Mouse (Mus musculus): ENCODE data around the gene Abca1.

The Abca1 gene

GRCm38 (mm10) chr4:53159767-53160166 lies at the start of gene Abca1:
TSS of gene Abca1 (minus strand) at chr4:53159895.
- peak; percentile 94 for DNase-seq (ENCODE audit: low spot score)

DNA sequence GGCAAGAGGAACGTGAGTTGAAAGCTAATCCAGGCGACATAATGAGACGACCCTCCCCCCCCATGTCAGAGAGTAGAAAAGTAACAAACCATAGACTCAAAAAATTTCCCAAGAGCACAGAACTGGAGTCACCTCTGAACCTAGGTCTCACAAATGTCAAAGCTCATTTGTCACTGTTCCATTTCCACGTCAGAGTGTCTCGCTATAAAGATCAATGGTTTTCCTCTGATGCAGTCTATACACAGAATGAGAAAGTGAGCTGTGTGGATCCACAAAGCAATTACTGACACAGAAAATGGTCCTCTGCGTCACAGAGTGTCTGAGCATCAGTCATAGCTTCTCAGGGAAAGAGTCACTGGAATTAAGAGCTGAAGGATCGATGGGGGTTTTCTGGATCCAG lies 44.8 kb upstream of the Abca1 start:
- no peak for DNase-seq (ENCODE audit: low spot score)

DNA sequence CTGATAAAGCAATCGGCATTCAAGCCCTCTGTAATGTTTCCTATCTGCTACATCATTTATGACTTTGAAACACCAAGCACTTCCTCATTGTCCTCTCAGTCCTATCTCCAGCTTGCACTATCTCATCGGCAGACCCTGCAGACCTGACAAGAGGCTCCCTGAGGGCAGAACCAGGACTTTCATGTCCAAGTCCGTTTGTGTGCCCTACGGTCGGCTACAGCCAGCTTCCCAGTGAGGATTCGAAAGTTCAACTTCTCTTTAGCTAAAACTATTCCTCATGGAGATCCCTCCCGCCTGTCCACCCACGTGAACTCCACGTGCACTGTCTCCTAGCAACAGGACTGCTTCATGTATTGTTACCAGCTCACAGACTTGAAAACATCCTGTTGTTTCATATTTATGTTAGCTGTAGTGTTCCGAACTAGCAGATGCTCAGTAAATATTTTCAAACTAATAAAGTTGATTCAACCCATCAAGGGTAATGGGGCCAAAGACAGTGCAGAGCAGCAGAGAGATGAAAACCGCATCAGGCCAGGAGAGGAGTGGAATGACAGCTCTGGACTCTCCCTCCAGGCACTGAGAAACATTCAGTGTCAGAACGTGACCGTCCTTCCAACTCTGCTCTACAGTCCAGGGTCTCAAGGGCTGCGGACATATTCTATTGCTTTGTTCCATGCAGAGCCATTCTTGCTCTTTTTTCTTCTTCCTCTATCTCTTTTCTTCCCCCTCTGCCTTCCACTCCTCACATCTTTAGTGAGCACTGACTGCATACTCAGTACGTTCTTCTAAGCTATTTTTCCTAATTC lies 44.1 kb upstream of the Abca1 start:
- no peak for DNase-seq (ENCODE audit: low spot score)

DNA sequence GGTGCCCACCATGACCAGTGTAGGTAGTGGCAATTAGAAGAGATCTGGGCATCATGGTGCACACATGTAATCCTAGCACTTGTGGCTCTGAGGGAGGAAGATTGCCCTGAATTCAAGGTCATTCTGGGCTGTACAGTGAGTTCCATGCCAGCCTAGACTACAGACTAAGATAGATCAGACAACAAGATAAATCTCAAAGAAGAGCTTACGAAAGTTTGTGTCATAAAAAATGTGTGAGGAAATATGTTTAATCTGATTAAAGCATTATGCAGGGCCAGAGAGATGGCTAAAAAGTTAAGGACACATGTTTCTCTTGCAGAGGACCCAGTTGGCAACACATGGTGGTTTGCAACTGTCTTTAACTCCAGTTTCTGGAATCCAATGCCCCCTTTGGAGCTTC lies 40.6 kb upstream of the Abca1 start:
- no peak for DNase-seq (ENCODE audit: low spot score)

DNA sequence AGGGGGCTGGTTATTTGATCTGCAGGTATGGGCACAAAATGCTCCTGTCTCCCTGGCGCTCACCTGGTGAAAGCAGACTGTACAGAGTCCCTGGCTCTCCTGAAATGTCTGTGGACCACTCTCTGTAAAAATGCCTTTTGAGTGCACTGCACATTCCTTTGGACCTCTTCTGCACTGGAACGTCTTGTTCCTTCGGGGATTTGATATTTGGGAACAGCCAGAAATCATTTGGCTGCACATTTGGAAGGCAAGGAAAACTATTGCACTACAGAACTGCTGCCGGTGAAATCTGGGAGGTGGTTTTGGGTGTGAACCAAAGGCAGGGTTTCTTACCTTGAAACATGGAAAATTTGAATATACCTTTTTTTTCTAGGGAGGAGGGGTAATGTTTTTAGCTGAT lies 38.1 kb upstream of the Abca1 start:
- peak; percentile 60 for DNase-seq (ENCODE audit: low spot score)

- DNase-seq (ENCODE audit: low spot score) = peak; percentile 94
Observed at GRCm38 (mm10) chr4:53196058-53196771, 36.5 kb upstream of the Abca1 start.

DNA sequence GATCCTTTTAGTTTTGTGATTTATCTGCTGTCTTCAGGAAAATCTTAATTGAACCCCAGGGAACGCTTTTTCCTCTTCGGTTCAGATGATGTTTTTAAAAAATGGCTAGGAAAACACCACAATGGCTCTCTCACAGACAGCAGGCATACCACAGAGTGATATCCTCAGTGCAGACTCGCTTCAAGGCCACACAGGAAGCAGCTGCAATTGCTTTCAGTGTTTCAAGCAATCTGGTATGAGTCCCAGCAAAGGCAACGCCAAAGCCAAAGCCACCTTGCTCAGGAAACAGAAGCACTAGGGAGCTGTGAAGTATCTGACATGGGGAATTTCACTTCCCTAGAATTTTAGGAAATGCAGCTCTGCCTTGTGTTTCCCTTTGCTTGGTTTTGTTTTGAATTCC lies 27.4 kb upstream of the Abca1 start:
- no peak for DNase-seq (ENCODE audit: low spot score)

- DNase-seq (ENCODE audit: low spot score) = no peak
Observed at GRCm38 (mm10) chr4:53186573-53186972, 26.9 kb upstream of the Abca1 start.

GRCm38 (mm10) chr4:53186141-53186540 lies 26.4 kb upstream of the Abca1 start:
- no peak for DNase-seq (ENCODE audit: low spot score)

- DNase-seq (ENCODE audit: low spot score) = no peak
Observed at GRCm38 (mm10) chr4:53181479-53181878, 21.8 kb upstream of the Abca1 start.

GRCm38 (mm10) chr4:53179308-53179820 lies 19.7 kb upstream of the Abca1 start:
- DNase-seq (ENCODE audit: low spot score) = no peak

- no peak for DNase-seq (ENCODE audit: low spot score)
Observed at GRCm38 (mm10) chr4:53178489-53178888, 18.8 kb upstream of the Abca1 start.

DNA sequence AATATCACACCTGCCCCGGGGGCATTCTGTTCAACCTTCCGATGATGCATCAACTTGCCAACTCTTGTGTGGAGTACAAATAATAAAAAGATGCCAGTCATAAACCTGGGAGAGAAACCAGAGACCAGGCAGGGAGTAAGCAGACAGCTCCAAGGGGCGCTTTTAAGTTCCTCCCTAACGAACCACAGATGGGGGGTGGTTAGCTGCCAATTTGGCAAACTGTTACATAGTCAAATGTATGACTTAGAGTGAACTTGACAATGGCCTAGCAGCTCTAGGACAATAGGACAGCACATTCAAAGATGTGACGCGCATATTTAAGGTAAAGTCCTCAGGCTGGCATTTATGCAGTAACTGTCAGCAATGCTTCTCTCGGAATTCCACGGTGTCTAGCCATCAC lies 18.0 kb upstream of the Abca1 start:
- DNase-seq (ENCODE audit: low spot score) = no peak

GRCm38 (mm10) chr4:53174906-53175305 lies 15.2 kb upstream of the Abca1 start:
- DNase-seq (ENCODE audit: low spot score) = peak; percentile 21

GRCm38 (mm10) chr4:53170403-53170802 lies 10.7 kb upstream of the Abca1 start:
- no peak for DNase-seq (ENCODE audit: low spot score)

DNA sequence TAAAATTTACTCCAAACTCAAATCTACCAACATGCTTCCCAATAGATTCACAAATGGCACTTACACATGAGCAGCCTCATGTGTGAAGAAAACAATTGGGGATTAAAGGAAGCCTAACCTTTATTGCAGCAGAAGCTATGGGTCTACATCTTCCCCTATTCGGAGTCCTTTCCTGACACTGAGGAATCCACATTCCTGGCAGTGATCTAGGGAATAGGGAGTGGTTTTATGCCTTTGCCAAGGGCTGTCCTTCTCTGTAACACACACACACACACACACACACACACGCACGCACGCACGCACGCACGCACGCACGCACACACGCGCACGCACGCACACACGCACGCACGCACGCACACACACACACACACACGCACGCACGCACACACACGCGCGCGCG lies 5.5 kb upstream of the Abca1 start:
- DNase-seq (ENCODE audit: low spot score) = no peak

DNA sequence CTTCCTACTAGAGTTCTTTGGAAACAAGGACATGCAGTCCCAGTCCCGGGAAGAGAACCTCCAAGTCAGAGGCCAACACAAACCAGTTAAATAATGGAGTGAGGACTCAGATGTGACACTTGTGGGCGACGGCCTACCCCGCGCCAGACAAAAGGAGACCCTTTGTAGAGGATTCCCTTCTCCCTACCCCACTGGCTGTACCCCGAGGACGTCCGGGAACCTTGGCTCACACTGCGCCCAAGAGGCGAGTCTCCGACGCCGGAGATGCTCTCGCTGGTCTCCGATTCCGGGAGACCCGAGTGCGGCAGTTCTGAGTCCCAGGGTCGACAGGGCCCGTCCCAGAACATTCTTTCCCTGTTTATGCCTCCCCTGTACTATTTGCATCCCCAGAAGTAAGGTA lies 519 bp downstream of the Abca1 start:
- peak; percentile 32 for DNase-seq (ENCODE audit: low spot score)

- peak; percentile 80 for DNase-seq (ENCODE audit: low spot score)
Observed at GRCm38 (mm10) chr4:53158634-53159033, 1.1 kb downstream of the Abca1 start.

GRCm38 (mm10) chr4:53155471-53155870 lies 4.2 kb downstream of the Abca1 start:
- peak; percentile 26 for DNase-seq (ENCODE audit: low spot score)

- DNase-seq (ENCODE audit: low spot score) = peak; percentile 28
Observed at GRCm38 (mm10) chr4:53153711-53154110, 6.0 kb downstream of the Abca1 start.

DNA sequence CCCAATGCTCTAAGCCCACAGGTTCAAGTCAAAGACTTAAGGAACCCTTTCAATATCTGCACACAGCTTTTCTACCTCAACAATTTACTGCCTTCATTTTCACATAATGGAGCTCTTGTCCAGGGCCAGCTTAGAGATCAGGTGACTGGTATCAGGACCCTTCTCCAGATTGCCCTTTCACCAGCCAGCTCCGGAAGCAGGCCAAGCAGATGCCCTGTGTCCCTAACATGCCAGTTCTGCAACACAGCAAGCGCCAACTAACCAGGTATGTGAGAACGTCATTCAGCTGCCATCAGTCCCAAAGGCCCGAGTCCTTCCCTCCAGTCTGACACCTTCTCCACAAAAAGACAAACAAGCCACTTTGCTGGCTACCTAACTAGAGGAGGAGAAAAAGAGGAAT lies 6.6 kb downstream of the Abca1 start:
- DNase-seq (ENCODE audit: low spot score) = peak; percentile 22

- no peak for DNase-seq (ENCODE audit: low spot score)
Observed at GRCm38 (mm10) chr4:53152655-53153054, 7.0 kb downstream of the Abca1 start.

DNA sequence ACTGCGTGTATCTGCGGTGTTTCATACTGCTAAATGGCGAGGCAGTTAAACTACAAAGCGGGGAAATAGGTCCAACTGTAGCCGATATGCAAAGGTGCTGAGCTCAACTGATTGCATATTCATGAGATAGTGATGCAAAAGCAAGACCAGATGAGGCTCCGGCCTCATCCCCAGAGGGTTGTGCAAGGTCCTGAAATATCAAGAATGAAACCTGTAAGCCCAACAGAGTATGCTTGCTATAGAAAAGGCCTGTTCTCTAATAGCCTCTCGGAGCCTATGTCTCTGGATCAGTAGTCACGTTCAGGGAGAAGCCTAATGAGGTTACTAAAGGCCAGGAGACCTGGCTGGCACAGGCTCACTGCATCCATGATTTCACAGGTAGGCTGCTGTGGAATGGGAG lies 9.2 kb downstream of the Abca1 start:
- DNase-seq (ENCODE audit: low spot score) = no peak
